In genomic region chr12:79864346-79865178, GRCm38 (mm10) we compare ENCODE assay signal across 8 mouse cellular contexts.
A peak's percentile ranks its signal among the peaks of the same experiment; 100 is the strongest.
DNase-seq lines count a peak whose midpoint lies in the region; ATAC-seq and TF ChIP-seq lines count a peak whose summit lies in the region.

No protein-coding gene starts in this region.

- intact Hi-C loops in heart, postnatal 10 days (cut with DNase I): no loop called here

- no peak for TF ChIP-seq EP300 in ES-Bruce4 (IDR thresholded peaks at IDR 0.05; ENCODE audit: insufficient read depth, low read depth, low read length)

- DNase-seq in heart, postnatal 10 days: no peak
- no peak for DNase-seq in right cerebral cortex, postnatal 25 days
- DNase-seq in left cerebral cortex, adult 8-10 months (ENCODE audit: low spot score in 2 of 2): no peak
- no peak for DNase-seq in kidney, postnatal 25 days

- no peaks in the 10 kb centered on the region for H3K36me3 ChIP-seq in heart, embryonic 12.5 days
- no peaks in the 10 kb centered on the region for H3K36me3 ChIP-seq in ES-Bruce4 (ENCODE audit: control insufficient read depth, insufficient read depth, low read length, poor library complexity, severe bottlenecking)
- H3K36me3 ChIP-seq in embryonic facial prominence, embryonic 12.5 days: no peaks in the 10 kb centered on the region
- H3K36me3 ChIP-seq in lung, embryonic 16.5 days (ENCODE audit: control insufficient read depth, insufficient read depth, low read length): no peaks in the 10 kb centered on the region

- no peaks in the 10 kb centered on the region for H3K27me3 ChIP-seq in heart, embryonic 12.5 days (replicated peaks)
- H3K27me3 ChIP-seq in ES-Bruce4 (ENCODE audit: control insufficient read depth, insufficient read depth, low read length, poor library complexity, severe bottlenecking): no peaks in the 10 kb centered on the region
- H3K27me3 ChIP-seq in embryonic facial prominence, embryonic 12.5 days: no peaks in the 10 kb centered on the region
- H3K27me3 ChIP-seq in lung, embryonic 16.5 days (ENCODE audit: control insufficient read depth, insufficient read depth, low read depth, low read length): no peaks in the 10 kb centered on the region

- 0 out of 2 replicates have a peak, but pooled peaks have one; percentile 7 for ATAC-seq in heart, embryonic 12.5 days (ENCODE audit: insufficient number of reproducible peaks, low FRiP score)
- no peak for ATAC-seq in embryonic facial prominence, embryonic 12.5 days (ENCODE audit: insufficient number of reproducible peaks, insufficient read depth, low FRiP score, low TSS enrichment)
- ATAC-seq in lung, embryonic 16.5 days (ENCODE audit: low read depth): no peak

- no peak overlapping the region for H3K27ac ChIP-seq in heart, embryonic 12.5 days (ENCODE audit: poor library complexity, severe bottlenecking)
- H3K27ac ChIP-seq in ES-Bruce4 (ENCODE audit: insufficient read depth, low read length): no peak overlapping the region
- peak overlapping the region; percentile 77 for H3K27ac ChIP-seq in embryonic facial prominence, embryonic 12.5 days
- peak overlapping the region; percentile 21 for H3K27ac ChIP-seq in lung, embryonic 16.5 days (ENCODE audit: low read length)

- WGBS in heart, embryonic 12.5 days: 67% methylated on average over 20 of the region's 20 CpGs
- 60% methylated on average over 20 of the region's 20 CpGs for WGBS in embryonic facial prominence, embryonic 12.5 days
- WGBS in lung, embryonic 16.5 days: 68% methylated on average over 20 of the region's 20 CpGs

- no peak overlapping the region for H3K4me3 ChIP-seq in heart, embryonic 12.5 days
- peak overlapping the region; percentile 40; the same call in 1 of the 2 replicates for H3K4me3 ChIP-seq in ES-Bruce4 (ENCODE audit: low read depth, low read length)
- no peak overlapping the region for H3K4me3 ChIP-seq in embryonic facial prominence, embryonic 12.5 days
- no peak overlapping the region for H3K4me3 ChIP-seq in lung, embryonic 16.5 days (ENCODE audit: low read length)

- H3K4me2 ChIP-seq in heart, embryonic 12.5 days: no peak overlapping the region
- H3K4me2 ChIP-seq in embryonic facial prominence, embryonic 12.5 days (replicated peaks): no peak overlapping the region
- no peak overlapping the region for H3K4me2 ChIP-seq in lung, embryonic 16.5 days (ENCODE audit: low read depth, low read length)

- no peak overlapping the region for H3K9ac ChIP-seq in heart, embryonic 12.5 days
- H3K9ac ChIP-seq in ES-Bruce4 (ENCODE audit: low read depth, poor library complexity, severe bottlenecking): no peak overlapping the region
- no peak overlapping the region for H3K9ac ChIP-seq in embryonic facial prominence, embryonic 12.5 days
- H3K9ac ChIP-seq in lung, embryonic 16.5 days (ENCODE audit: low read length): no peak overlapping the region

- H3K9me3 ChIP-seq in heart, embryonic 12.5 days (replicated peaks): peaks cover 10% of the 10 kb centered on the region
- no peaks in the 10 kb centered on the region; the same call in 1 of the 2 replicates for H3K9me3 ChIP-seq in ES-Bruce4 (replicated peaks; ENCODE audit: control insufficient read depth, insufficient read depth, low read length, poor library complexity, severe bottlenecking)
- H3K9me3 ChIP-seq in embryonic facial prominence, embryonic 12.5 days: peaks cover 6% of the 10 kb centered on the region; the same call in 1 of the 2 replicates
- H3K9me3 ChIP-seq in lung, embryonic 16.5 days (ENCODE audit: control insufficient read depth, low read length): no peaks in the 10 kb centered on the region

- peaks cover 18% of the 10 kb centered on the region for H3K4me1 ChIP-seq in heart, embryonic 12.5 days (replicated peaks)
- H3K4me1 ChIP-seq in ES-Bruce4 (ENCODE audit: control insufficient read depth, insufficient read depth, low read length): peaks cover 3% of the 10 kb centered on the region
- peaks cover 23% of the 10 kb centered on the region for H3K4me1 ChIP-seq in embryonic facial prominence, embryonic 12.5 days
- H3K4me1 ChIP-seq in lung, embryonic 16.5 days (replicated peaks; ENCODE audit: control insufficient read depth, insufficient read depth, low read length): peaks cover 20% of the 10 kb centered on the region

- no peak for TF ChIP-seq POLR2A in ES-Bruce4 (IDR thresholded peaks at IDR 0.05; ENCODE audit: insufficient read depth, low read length)

- TF ChIP-seq CTCF in ES-Bruce4 (IDR thresholded peaks at IDR 0.05; ENCODE audit: low read depth, low read length): no peak

Comparison
In these comparisons a context has a peak if more than half of its experiments do, and no peak if none do; other contexts are left out.
1. H3K27ac ChIP-seq: peak in embryonic facial prominence, embryonic 12.5 days (single experiment) and lung, embryonic 16.5 days (single experiment); none in heart, embryonic 12.5 days (single experiment) and ES-Bruce4 (single experiment).